Mouse (Mus musculus) small intestine, adult 2 months (tissue): ENCODE measurements around the gene Zic4.

Experiments used
- CTCF ChIP-seq: fragments of 200-500 bp; IDR thresholded peaks from 2 replicates; pipeline ENCODE4 v1.5.1; 2012; ENCODE audit warnings: low read depth, mild to moderate bottlenecking, control low read depth, inconsistent platforms, low read length, moderate library complexity, mixed read lengths; ENCODE audit not compliant: insufficient replicate concordance, insufficient read length; ENCODE audit errors: extremely low read depth
- POLR2A ChIP-seq: fragments of 200-500 bp; IDR thresholded peaks from 2 replicates; pipeline ENCODE4 v1.6.1; 2012; ENCODE audit warnings: low read depth, mild to moderate bottlenecking, control low read depth, inconsistent platforms, low read length, moderate library complexity

DNA sequence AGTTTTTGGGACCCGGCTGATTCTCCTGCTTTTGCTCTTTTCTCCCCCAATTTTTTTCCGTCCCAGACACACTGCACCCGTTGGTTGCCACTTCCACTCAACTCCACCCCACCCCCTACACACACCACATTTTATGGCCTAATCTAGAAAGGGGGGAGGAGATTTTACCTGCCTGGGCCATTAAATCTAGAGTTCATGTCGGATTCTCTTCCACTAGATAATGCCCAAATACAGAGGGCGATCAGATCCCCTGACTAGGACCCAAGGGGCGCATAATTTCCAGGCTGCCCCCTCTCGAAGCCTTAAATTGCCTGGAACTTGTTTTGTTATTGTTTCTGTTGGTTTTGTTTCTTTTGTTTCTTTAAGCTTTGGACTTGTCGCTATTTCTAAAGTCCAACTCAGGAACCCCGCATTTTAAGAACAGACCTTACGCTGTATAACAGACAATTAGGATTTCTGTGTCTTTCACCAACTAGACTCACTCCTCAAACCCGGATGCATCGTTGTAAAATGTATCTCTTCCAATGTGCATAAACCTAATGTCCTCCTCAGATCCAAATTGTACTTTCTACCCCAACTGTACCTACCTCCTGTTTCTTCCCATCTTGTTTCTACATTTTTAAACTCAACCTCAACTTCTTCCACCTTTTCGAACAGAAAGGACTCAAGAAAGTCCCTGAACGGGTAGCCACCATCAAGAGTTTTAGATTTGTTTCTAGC lies 958 bp downstream of the Zic4 start:
- TF ChIP-seq CTCF (no peak), POLR2A (no peak)
